Mouse (Mus musculus): ENCODE measurements at regions not wholly inside any gene's neighbourhood (a gene's known extent, or its start where the extent isn't known, plus 50 kb on each side); places are given as distances from the start of the nearest gene placed in this dataset.
A peak's percentile ranks its signal among the peaks of the same experiment; 100 is the strongest.

- Histone ChIP-seq H3K27me3 (replicated peaks; ENCODE audit: control insufficient read depth, insufficient read depth, low read length) (no peaks in the 10 kb centered on the region), H3K36me3 (ENCODE audit: control insufficient read depth, insufficient read depth, low read length) (no peaks in the 10 kb centered on the region), H3K4me1 (ENCODE audit: control insufficient read depth, insufficient read depth, low read length) (no peaks in the 10 kb centered on the region), H3K4me3 (ENCODE audit: insufficient read depth, low read depth, low read length) (no peak overlapping the region), H3K27ac (ENCODE audit: insufficient read depth, low read depth, low read length) (no peak overlapping the region)
- DNase-seq: no peak
- no peak for TF ChIP-seq POLR2A (IDR thresholded peaks at IDR 0.05; ENCODE audit: low read depth, low read length)
- no peak for TF ChIP-seq CTCF (conservative IDR thresholded peaks at IDR 0.05; ENCODE audit: insufficient read depth, insufficient read length, low read depth, low read length)
- 82% methylated on average over 3 of the region's 3 CpGs for WGBS
These were observed 138.6 kb upstream of the Palmd start for GRCm38 (mm10) chr3:117107378-117107777.

DNA sequence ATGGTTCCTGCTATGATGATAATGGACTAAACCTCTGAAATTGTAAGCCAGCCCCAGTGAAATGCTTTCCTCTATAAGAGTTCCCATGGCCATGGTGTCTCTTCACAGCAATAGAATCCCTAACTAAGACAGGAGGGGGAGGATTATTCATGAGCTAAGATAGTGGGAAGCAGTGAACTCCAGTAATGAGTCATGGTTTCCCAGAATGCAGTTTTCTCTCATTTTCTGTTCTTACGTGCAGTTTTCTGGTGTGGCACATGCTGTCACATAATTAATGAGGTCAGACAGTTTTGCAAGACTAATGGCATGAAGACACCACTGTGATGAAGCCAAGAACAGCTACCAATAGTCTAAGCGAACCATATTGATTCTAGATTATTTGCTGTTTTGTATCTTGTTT is 118.9 kb upstream of the Palmd start:
- no peaks in the 10 kb centered on the region for H3K4me1 ChIP-seq (ENCODE audit: control insufficient read depth, insufficient read depth, low read length)
- DNase-seq: no peak
- no peaks in the 10 kb centered on the region for H3K27me3 ChIP-seq (replicated peaks; ENCODE audit: control insufficient read depth, insufficient read depth, low read length)
- H3K4me3 ChIP-seq (ENCODE audit: insufficient read depth, low read depth, low read length): no peak overlapping the region
- H3K27ac ChIP-seq (ENCODE audit: insufficient read depth, low read depth, low read length): no peak overlapping the region
- TF ChIP-seq CTCF (conservative IDR thresholded peaks at IDR 0.05; ENCODE audit: insufficient read depth, insufficient read length, low read depth, low read length) (no peak), POLR2A (IDR thresholded peaks at IDR 0.05; ENCODE audit: low read depth, low read length) (no peak)
- WGBS: 61% methylated on average over 2 of the region's 2 CpGs
- no peaks in the 10 kb centered on the region for H3K36me3 ChIP-seq (ENCODE audit: control insufficient read depth, insufficient read depth, low read length)

DNA sequence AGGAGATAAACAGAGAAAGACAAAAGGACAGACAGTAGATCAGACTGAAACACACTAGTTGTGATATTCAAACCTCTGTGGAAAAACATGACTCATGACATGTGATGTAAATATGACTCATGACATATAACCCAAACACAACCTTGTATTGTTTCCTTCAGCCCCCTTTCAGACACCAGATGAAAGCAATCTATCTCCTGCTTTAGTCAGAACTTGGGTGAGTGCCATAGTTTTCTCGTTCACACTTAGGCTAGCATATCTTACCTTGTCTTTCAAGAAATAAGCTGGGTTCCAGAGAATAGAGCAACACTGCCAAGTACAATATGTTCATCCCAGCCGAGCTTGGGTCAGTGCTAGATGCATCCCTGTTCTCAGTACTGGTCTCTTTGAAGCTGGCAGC is 107.9 kb upstream of the Palmd start:
- Histone ChIP-seq H3K36me3 (ENCODE audit: control insufficient read depth, insufficient read depth, low read length) (no peaks in the 10 kb centered on the region), H3K4me3 (ENCODE audit: insufficient read depth, low read depth, low read length) (no peak overlapping the region), H3K27ac (ENCODE audit: insufficient read depth, low read depth, low read length) (no peak overlapping the region), H3K4me1 (ENCODE audit: control insufficient read depth, insufficient read depth, low read length) (no peaks in the 10 kb centered on the region), H3K27me3 (replicated peaks; ENCODE audit: control insufficient read depth, insufficient read depth, low read length) (no peaks in the 10 kb centered on the region)
- 59% methylated on average over 2 of the region's 2 CpGs for WGBS
- TF ChIP-seq POLR2A (IDR thresholded peaks at IDR 0.05; ENCODE audit: low read depth, low read length) (no peak), CTCF (conservative IDR thresholded peaks at IDR 0.05; ENCODE audit: insufficient read depth, insufficient read length, low read depth, low read length) (no peak)
- no peak for DNase-seq

DNA sequence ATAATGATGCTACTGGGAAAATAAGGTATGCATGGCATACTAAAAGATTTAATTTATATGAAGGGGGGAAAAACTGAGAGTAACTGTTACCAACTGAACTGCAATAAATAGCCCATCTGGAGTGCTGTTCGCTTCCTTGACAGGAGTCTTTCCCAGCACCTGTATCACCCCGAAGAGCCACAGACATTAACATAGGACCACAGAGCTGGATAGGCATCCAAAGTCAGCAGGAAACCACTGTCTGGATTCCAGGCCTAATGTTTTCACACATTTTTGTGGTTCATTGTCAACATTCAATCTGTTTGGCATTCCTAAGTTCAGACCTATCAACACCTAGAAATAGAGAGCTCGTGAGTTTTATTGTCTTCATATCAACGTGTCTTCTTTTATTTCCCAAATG is 104.6 kb upstream of the Palmd start:
- no peak for TF ChIP-seq POLR2A (IDR thresholded peaks at IDR 0.05; ENCODE audit: low read depth, low read length)
- no peak for TF ChIP-seq CTCF (conservative IDR thresholded peaks at IDR 0.05; ENCODE audit: insufficient read depth, insufficient read length, low read depth, low read length)
- no peaks in the 10 kb centered on the region for H3K27me3 ChIP-seq (replicated peaks; ENCODE audit: control insufficient read depth, insufficient read depth, low read length)
- no peak overlapping the region for H3K27ac ChIP-seq (ENCODE audit: insufficient read depth, low read depth, low read length)
- no peak overlapping the region for H3K4me3 ChIP-seq (ENCODE audit: insufficient read depth, low read depth, low read length)
- 67% methylated on average over 4 of the region's 4 CpGs for WGBS
- H3K4me1 ChIP-seq (ENCODE audit: control insufficient read depth, insufficient read depth, low read length): no peaks in the 10 kb centered on the region
- no peak for DNase-seq
- H3K36me3 ChIP-seq (ENCODE audit: control insufficient read depth, insufficient read depth, low read length): no peaks in the 10 kb centered on the region

DNA sequence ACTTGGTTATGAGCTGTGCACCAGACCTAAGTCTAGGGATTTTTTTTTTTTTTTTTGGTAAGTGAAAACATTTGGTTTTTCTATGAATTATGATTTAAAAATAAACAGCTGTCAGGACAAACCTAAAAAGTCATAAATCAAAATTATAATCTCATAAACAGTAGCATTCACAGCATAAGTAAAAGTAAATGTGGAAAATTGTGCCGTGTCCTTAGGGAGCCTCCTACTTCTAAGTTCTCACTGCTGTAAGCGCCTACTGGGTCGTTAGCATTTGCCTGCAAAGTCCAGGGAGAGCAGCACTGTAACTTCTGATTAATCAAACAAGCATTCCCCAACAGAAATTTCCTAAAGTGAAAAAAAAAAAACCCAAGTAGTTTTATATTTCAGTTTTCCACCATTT is 104.2 kb upstream of the Palmd start:
- H3K36me3 ChIP-seq (ENCODE audit: control insufficient read depth, insufficient read depth, low read length): no peaks in the 10 kb centered on the region
- no peak overlapping the region for H3K4me3 ChIP-seq (ENCODE audit: insufficient read depth, low read depth, low read length)
- TF ChIP-seq CTCF (conservative IDR thresholded peaks at IDR 0.05; ENCODE audit: insufficient read depth, insufficient read length, low read depth, low read length): no peak
- no peak for TF ChIP-seq POLR2A (IDR thresholded peaks at IDR 0.05; ENCODE audit: low read depth, low read length)
- no peaks in the 10 kb centered on the region for H3K4me1 ChIP-seq (ENCODE audit: control insufficient read depth, insufficient read depth, low read length)
- DNase-seq: peak; percentile 8
- no peak overlapping the region for H3K27ac ChIP-seq (ENCODE audit: insufficient read depth, low read depth, low read length)
- 65% methylated on average over 3 of the region's 3 CpGs for WGBS
- H3K27me3 ChIP-seq (replicated peaks; ENCODE audit: control insufficient read depth, insufficient read depth, low read length): no peaks in the 10 kb centered on the region

DNA sequence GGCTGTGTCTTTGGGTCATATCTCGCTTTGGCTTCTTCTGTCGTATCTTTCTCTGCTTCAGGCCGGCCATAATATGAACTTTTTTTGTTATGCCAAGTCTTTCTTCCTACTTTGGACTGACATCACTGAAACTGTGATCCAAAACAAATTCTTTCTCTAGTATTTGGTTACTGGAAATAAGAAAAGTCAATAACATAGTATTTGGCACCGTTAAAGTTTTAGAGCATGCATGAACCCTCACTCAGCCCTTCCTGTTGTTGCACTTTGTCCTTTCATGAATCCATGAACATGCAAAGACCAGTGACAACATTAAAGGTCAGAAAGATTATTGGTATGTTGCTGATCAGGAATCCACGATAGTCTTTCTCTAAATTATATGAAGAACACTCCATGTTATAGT is 103.1 kb upstream of the Palmd start:
- Histone ChIP-seq H3K27ac (ENCODE audit: insufficient read depth, low read depth, low read length) (no peak overlapping the region), H3K27me3 (replicated peaks; ENCODE audit: control insufficient read depth, insufficient read depth, low read length) (no peaks in the 10 kb centered on the region), H3K36me3 (ENCODE audit: control insufficient read depth, insufficient read depth, low read length) (no peaks in the 10 kb centered on the region), H3K4me1 (ENCODE audit: control insufficient read depth, insufficient read depth, low read length) (no peaks in the 10 kb centered on the region), H3K4me3 (ENCODE audit: insufficient read depth, low read depth, low read length) (no peak overlapping the region)
- no peak for TF ChIP-seq POLR2A (IDR thresholded peaks at IDR 0.05; ENCODE audit: low read depth, low read length)
- TF ChIP-seq CTCF (conservative IDR thresholded peaks at IDR 0.05; ENCODE audit: insufficient read depth, insufficient read length, low read depth, low read length): no peak
- DNase-seq: no peak
- WGBS: 89% methylated on average over 5 of the region's 5 CpGs

GRCm38 (mm10) chr3:117067470-117068053 is 98.8 kb upstream of the Palmd start:
- H3K36me3 ChIP-seq (ENCODE audit: control insufficient read depth, insufficient read depth, low read length): no peaks in the 10 kb centered on the region
- TF ChIP-seq POLR2A (IDR thresholded peaks at IDR 0.05; ENCODE audit: low read depth, low read length) (no peak), CTCF (conservative IDR thresholded peaks at IDR 0.05; ENCODE audit: insufficient read depth, insufficient read length, low read depth, low read length) (no peak)
- WGBS: 46% methylated on average over 7 of the region's 7 CpGs
- no peaks in the 10 kb centered on the region for H3K4me1 ChIP-seq (ENCODE audit: control insufficient read depth, insufficient read depth, low read length)
- H3K4me3 ChIP-seq (ENCODE audit: insufficient read depth, low read depth, low read length): no peak overlapping the region
- no peaks in the 10 kb centered on the region for H3K27me3 ChIP-seq (replicated peaks; ENCODE audit: control insufficient read depth, insufficient read depth, low read length)
- H3K27ac ChIP-seq (ENCODE audit: insufficient read depth, low read depth, low read length): no peak overlapping the region
- no peak for DNase-seq

All from kidney, adult 2 months (tissue).